Mouse (Mus musculus) left cerebral cortex, postnatal 25 days (tissue): ENCODE measurements around the gene Stac2. TPM values are rescaled to one million over a fixed set of nuclear protein-coding genes. Genes with fewer than 3 reads are reported as not detected.

Experiments used
- microRNA-seq, 2 experiments: library from miRNA; unstranded; fragments of <30 nt; microRNA quantifications; one replicate each; pipeline ENCODE4 v1.2.0; 2022
- total RNA-seq, 2 experiments: library from RNA; stranded (reverse); gene quantifications; 2 replicates each; pipeline ENCODE4 v1.2.3; 2021

The Stac2 gene
- total RNA-seq, 2 experiments from 2014 or later = 63.4 to 76.9 TPM

Small RNA genes lying within 50 kb of the gene (microRNA-seq; reads per million reads assigned to microRNA genes)
- gene Gm27597 = 0 reads per million in 2 experiments

Other genes starting within 250 kb of the Stac2 start
- gene B230217C12Rik, start 212.7 kb downstream of the Stac2 start, total RNA-seq = 10 to 100 TPM; 75.4 to 75.9 TPM
- 1 to 10 TPM; 1.8 to 2.1 TPM for gene Fbxo47, start 169.3 kb downstream of the Stac2 start, total RNA-seq
- gene Plxdc1, start 67.0 kb downstream of the Stac2 start, total RNA-seq = 10 to 100 TPM; 22.0 to 22.4 TPM
- gene Arl5c, start 57.3 kb downstream of the Stac2 start, total RNA-seq = 1 to 10 TPM in 1 of 2 experiments, under 1 TPM in 1; 0.89 to 1.7 TPM
- gene Cacnb1, start 30.4 kb downstream of the Stac2 start, total RNA-seq = 100 to 1,000 TPM; 155 to 167 TPM
- 100 to 1,000 TPM; 560 to 589 TPM for gene Rpl19, start 26.8 kb downstream of the Stac2 start, total RNA-seq
- gene Fbxl20, start 96.9 kb upstream of the Stac2 start, total RNA-seq = 10 to 100 TPM; 35.5 to 39.4 TPM
- 10 to 100 TPM; 49.6 to 49.7 TPM for gene Med1, start 139.8 kb upstream of the Stac2 start, total RNA-seq
- gene Cdk12, start 149.6 kb upstream of the Stac2 start, total RNA-seq = 10 to 100 TPM; 35.2 to 38.8 TPM